Mouse (Mus musculus) liver, adult 2 months (tissue): Measurements from ENCODE around the gene Cdk7.

Source experiments
- CTCF ChIP-seq: fragments of 200-500 bp; IDR thresholded peaks from 2 replicates; pipeline ENCODE4 v1.5.1; 2011; ENCODE audit warnings: low read depth, low read length, control low read depth
- POLR2A ChIP-seq: fragments of 200-500 bp; IDR thresholded peaks from 2 replicates; pipeline ENCODE4 v1.6.1; 2011; ENCODE audit warnings: low read length, control low read depth; ENCODE audit not compliant: insufficient read depth; ENCODE audit errors: extremely low read depth

GRCm38 (mm10) chr13:100721656-100722055, 9.1 kb downstream of the Cdk7 start:
- TF ChIP-seq CTCF (no peak), POLR2A (no peak)
